Mouse (Mus musculus): ENCODE measurements at regions not wholly inside any gene's neighbourhood (a gene's known extent, or its start where the extent isn't known, plus 50 kb on each side); places are given as distances from the start of the nearest gene placed in this dataset.

DNA sequence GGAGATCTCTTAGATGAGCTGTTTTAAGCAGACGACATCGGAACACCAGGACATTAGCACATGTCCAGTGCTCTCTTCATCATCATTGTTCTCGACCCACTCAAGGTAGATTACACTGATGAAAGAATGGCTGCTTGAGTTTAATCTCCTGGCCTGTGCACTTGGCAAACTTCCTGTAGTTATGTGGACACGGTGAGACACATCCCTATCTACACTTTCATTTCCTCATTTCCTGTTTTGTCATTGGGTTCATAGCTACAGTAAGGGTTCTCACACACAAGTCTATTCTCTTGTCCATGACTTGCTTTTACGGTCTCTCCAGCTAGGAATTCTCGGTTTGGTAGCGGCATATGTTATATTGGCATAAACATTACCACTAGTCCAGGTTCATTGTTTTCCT is 190.5 kb downstream of the Pdgfra start:
- DNase-seq (ENCODE audit: low spot score) = no peak

DNA sequence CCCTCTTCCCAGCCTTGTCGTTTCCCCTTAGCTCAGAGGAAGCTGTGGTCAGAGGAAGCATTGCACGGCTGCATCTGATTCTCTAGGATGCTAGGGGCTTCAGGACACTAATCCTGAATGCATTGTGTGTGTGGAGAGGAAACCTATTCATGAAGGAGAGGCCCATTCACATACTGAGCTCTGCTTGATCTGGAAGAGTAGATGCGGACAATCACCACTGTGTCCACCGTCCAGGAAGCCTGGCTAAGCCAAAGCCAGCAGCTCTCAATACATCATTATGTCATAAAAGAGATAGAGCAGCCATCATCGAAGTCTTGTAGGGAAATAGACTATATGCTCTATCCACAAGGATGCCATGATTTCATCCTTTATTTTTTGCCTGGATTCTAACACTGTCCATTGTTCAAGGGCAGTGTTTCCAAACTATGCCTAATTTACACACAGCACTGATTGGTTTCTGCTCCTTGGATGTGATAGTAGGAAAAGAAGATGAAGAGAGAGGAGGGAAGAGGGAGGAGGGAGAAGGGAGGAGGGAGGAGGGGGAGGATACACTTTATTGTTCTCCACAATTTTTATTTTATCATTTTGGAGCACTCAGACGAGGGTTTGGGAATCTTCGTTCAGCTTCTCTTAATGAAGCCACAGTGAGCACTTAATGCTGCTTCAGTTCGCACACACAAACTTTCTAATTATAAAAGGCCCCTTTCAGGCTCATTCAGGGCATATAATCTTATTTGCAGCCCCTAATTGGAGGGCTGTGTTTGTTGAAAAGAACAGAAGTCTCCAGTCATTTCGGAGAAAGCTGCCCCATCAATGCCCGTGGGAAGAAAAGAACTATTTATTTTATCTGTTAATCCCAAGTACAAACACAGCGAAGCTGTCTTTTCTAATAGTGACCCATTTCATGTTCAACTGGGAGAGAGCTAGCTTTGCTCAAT is 195.0 kb downstream of the Pdgfra start:
- DNase-seq (ENCODE audit: low spot score) = no peak

DNA sequence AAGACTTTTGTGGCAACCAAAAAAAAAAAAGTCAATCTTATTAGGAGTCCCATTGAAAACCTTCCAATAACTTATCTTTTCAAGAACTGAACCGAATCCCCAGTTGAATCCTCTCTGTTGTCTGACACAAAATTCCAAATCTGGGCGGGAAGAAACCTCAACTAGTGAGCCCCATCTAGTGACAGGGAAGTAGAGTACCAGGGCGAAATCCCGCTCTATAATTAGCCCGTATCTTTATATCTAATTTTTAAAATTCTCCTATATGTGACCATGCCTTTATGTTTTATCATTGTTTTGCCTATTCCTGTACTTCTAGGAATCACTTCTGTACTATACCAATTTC is 195.7 kb downstream of the Pdgfra start:
- DNase-seq (ENCODE audit: low spot score) = no peak

DNA sequence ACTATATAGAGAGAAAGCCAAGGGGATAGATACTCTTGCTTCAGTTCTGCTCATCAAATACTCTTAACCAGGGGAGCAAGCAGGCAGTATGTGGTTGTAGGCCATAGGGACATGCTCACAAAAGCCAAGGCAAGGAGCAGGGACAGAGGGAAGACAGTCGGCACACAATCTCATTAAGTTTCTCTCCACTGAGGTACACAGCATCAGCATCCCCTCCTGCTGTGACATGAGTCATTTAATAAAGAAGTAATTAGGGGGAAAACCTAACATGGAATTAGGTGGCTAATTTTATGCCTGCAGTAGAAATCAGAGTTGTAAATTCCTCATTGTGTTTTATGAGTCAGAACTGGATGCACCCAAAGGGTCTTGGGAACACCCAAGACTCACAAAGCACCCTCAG is 203.2 kb downstream of the Pdgfra start:
- no peak for DNase-seq (ENCODE audit: low spot score)

DNA sequence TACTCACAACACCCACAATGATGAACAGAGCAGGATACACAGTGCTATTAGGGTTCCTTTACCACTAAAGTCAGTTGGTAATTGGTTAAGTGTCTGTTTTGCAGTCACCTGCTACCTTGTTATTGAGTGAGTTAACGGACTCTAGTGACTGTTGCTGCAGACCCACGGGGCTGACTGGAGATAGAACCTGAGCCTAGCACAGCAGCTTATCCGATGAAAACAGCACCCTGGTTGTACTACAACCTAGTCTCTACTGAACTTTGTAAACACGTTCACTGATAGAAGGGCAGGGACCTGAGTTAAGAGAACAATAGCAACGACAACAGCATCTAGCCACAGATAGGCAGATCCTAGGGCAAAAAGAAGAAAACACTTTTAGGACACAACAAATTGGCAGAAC is 206.8 kb downstream of the Pdgfra start:
- DNase-seq (ENCODE audit: low spot score) = no peak

DNA sequence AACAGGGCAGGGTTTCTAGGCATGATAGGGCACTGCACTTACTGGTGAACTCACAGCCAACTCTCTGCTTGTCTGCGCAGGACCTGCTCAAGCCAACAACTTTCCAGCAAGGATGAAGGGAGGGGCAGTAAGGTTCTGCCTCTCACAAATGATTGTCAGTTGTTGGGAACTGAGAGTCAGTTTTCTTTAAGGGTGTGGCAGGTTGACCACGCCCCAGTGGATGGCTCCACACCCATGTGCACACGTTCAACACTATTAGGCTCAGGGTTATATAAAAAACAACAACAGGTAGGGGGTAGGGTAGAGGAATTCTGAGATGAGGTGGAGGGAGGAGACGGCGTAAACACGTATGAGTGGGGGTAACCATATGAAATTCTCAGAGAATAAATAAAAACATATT is 210.9 kb upstream of the Kit start:
- DNase-seq (ENCODE audit: low spot score) = no peak

DNA sequence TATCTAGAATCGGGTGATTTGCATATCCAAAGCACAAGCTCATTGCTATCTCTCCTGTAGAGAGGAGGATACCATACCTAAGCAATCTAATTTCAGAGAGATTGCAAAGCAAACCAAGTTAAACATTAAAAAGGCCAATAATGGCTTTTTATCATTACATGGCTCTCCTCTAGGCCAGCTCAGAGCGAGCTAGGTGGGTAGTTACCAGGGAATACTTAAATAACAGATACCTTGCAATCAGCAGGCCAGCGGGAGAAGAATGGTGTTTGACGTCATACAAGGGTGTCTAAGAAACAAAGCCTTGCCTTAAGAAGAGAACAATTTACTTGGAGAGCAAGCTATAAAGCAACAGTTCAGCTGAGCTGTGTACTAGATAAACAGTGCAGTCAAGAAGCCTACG is 207.4 kb upstream of the Kit start:
- DNase-seq (ENCODE audit: low spot score) = no peak

DNA sequence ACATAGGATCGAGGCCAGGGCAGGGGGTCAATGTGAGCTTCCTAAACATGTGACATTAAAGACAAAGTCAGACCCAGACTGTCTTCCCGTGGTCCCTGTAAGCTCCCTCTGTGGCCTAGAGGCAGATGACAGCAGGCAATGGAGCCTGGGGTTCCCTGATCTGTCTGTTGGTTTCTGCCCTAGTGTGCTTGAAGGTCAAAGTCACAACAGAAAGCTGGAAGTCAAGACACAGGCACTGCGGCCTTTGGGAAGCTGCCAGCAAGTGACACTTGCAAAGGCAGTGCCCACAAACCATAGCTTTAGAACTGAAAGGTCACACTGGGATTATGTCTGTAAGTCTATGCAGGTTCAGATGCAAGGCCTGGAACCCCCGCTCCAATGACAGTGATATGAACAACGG is 206.0 kb upstream of the Kit start:
- no peak for DNase-seq (ENCODE audit: low spot score)

DNA sequence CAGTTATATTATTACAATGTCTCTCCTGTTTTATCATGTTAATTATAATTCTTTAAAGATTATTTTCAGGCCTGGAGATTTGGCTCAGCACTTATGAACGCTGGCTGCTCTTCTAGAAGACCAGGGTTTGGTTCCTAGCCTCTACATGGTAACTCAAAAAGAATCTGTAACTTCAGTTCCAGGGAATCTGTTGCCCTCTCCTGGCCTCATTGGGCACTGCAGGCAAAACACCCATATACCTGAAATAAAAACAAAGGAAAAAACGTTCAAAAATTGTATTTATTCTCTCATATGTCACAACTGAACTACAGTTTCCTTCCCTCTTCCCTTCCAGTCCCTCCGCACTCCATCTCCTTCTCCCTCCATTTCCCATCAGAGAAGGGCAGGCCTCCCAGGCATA is 201.9 kb upstream of the Kit start:
- DNase-seq (ENCODE audit: low spot score) = no peak

DNA sequence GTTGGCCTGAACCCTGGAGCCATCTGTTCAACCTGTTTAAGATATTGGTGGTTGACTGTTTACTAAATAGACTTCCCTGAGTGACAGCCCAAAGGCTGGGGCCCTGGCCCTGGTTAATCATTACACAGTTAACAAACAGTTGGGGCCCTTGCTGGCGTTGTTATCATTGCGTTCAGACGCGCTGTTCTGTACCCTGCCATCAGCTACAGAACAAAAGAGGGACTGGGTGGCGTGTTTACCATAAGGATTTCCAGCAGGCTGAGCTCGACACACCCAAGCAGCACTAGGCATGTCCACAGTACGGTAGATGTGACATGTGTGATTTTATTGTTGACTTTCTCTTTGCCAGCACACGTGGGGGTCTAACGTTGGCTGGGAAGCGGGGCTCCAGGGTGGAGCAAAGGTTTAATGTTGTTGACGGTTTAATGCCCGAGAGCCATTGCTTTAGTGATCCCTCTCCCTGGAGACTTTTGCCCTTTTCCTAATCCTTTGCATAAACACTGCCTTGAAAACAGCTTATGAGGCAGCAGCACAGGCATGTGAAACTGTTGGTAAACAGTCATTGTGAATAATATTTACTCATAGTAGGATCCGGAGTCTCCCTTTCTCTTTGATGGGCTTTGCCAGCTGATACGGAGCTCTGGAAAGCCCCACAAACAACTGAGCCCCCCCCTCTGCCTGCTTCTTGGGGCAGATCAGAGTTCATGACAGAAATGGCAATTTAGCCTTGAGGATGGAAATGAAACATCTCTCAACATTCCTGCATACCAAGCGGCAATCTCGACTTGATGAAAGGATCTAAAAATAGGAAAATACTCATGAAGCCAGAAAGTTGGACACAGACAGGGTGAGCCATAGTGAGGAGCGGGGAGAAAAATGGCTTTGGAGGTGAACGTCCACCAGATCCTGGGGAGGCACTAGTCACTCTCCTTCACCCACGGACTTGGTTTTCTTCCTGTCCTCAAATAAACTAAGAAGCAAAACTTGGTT is 197.1 kb upstream of the Kit start:
- no peak for DNase-seq (ENCODE audit: low spot score)

DNA sequence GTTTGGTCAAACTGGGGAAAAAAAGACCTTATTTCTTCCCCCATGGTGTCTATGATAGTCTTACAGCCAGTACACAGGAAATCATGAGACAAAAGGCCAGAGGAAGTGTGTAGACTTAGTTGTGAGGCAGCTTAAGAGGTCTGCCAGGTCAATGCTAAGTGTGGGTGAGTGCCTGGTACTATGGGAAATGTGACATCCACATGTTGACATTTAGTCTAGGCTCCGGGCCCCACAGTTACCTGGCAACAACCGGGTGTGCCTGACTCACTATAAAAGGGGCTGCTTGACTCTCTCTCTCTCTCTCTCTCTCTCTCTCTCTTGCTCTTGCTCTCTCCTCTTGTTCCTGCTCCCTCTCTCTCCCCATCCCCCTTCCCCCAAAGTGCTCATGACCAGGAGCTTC is 196.1 kb upstream of the Kit start:
- DNase-seq (ENCODE audit: low spot score) = no peak

DNA sequence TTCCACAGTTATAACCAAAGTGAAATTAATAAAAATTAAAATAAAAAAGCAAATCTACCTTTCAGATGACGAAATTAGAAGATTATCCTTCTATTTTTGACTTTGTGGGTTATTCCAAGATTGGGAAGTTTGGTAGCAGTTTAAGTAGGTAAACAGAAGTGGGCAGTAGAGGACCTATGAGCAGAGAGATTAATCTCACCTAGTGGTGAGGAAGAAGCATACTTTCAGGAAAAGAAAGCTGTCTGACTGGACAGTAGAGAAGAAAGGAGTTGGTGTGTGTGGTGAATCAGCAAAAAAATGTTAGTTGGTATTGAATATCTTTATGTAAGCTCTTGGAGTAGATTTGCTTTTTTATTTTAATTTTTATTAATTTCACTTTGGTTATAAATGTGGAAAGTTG is 194.4 kb upstream of the Kit start:
- no peak for DNase-seq (ENCODE audit: low spot score)

DNA sequence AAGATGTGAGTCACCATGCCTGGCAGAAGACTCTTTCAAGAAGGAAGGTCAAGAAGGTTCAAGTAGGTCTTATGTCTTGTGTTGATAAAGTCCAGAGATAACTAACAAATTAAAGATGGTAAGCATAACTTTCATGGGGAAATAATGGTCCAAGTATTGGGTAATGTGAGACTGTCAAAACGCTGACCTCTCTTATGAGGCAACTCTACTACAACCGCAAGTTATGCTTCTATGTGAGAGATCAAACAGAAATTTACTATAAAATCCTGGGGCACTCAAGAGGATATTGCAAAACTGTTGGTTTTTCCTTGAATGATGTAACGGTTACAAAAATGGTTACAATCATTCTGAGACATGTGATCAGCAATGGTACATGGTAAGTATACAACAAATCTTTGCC is 192.6 kb upstream of the Kit start:
- DNase-seq (ENCODE audit: low spot score) = no peak

DNA sequence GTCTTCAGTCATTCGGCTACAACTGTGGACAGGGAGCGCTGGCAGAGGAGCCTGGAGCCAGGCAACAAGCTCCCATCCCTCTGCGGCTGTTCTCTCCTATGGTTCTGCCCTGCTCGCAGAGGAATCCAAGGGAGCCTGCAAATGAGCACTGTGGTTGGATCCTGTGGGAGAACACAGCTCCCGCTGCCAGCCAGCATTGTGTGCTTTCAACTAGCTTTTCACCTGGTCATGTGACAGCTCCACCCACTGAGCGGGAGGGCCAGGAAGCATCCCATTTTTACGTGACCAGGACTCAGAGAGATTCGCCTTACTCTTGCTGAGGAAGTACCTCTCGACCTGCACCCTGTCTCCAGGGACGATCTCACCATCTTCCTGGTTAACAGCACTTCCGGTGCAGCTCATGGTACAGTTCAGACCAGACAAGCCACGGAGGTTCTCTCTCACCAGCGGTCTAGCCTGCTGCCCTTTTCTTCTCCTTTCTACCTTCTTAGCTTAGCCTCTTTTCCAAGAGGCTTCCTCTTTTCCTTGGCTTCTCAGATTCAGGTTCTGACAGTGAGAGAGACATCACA is 186.7 kb upstream of the Kit start:
- no peak for DNase-seq (ENCODE audit: low spot score)

DNA sequence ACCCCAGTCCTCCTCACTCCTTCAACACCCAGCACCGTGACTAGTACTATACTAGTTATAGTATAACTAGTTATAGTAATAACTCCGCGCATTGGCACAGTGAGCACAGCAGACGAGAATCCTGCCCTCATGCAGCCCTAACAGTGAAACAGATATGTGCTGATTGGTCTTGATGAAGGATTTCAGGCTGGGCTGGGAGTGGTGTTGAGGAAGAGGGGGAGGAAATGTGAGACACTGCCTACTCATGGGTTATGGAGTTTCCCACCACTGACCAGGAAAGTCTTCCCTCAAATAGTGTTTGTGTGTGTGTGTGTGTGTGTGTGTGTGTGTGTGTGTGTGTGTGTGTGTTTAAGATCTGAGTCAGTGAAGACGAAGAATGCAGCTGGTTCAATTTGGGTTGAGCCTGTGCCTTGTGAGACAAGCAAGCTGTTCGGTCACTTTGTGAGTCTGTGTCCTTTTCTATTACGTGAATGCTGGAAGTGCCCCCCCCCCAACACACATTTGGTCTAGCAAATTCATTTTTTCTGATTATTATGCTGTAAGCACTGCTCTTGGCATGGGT is 185.9 kb upstream of the Kit start:
- no peak for DNase-seq (ENCODE audit: low spot score)

DNA sequence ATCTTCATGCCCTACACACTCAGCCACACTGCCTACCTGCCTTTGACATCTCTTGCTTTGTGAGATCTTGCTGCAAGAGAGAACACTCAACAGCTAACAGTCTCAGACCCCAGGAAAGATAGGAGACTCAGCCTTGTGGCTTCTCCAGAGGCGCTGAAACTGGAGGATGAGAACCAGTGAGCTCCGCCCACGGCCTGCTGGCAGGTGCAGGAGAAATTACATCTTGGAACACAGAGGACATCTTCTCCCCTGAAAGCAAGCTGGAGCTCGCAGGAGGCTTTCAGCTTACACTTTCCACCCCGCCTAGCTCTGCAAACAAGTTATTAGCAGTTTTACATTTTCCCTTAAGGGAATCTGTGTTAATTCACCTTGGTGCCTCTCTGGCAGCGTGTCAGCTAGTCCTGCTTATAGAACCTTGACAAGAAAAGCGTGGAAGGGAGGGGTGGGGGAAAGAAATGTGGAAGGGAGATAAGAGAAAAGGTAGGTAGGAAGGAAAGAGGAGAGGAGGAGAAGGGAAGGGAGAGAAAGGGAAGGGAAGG is 185.2 kb upstream of the Kit start:
- DNase-seq (ENCODE audit: low spot score) = no peak

DNA sequence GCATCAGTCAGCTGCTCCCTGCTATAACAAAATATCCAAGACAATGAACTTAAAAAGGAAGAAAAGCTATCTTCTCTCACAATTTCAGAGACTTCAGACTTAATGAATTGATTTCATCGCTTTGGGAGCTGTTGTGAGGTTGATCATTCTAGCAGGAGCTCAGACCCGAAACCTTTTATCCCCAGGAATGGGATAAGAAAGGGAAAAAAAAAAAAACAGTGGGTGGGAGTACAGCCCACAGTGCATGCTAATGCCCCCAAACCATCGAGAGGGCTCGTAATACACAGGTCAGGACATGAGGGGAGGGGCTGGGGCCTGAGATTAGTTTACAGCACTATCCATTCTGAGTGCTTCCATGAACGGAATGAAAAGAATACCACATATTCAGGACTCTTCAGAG is 175.9 kb upstream of the Kit start:
- no peak for DNase-seq (ENCODE audit: low spot score)

DNA sequence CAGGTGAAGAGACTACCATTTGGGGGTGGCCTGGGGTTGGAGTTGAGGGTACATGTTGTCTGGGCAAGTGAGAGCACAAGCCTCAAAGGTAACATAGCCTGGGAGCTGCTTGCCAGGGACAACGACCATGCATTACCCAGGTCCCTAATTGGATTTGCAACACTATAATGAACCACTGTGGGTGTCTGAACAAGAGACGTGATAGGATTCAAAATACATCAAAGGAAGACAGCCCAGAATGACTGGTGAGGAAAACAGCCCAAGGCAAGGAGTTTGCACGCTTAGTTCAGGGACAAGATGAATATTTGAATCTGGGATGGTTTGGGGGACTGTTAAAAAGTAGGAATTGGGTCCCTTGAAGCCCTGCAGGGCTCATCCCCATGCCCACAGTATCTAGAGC is 173.0 kb upstream of the Kit start:
- no peak for DNase-seq (ENCODE audit: low spot score)

DNA sequence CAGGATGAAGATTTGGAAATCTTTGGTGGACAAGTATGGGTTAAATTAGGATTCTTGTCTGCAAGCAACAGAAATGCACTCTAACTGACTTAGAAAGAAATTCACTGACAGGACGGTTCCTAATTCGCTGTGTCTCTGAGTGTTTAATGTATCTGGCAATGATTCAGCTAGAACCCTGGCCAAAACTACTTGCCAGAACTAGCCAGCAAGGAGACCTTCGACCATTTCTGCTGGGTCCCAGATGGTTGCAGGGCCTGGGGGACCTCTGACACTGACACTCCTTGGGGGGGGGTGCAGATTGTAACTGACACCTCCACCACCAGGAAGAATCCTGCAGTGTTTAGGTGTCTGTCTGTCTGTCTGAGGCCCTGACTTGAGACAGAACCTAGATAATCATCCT is 172.1 kb upstream of the Kit start:
- no peak for DNase-seq (ENCODE audit: low spot score)

DNA sequence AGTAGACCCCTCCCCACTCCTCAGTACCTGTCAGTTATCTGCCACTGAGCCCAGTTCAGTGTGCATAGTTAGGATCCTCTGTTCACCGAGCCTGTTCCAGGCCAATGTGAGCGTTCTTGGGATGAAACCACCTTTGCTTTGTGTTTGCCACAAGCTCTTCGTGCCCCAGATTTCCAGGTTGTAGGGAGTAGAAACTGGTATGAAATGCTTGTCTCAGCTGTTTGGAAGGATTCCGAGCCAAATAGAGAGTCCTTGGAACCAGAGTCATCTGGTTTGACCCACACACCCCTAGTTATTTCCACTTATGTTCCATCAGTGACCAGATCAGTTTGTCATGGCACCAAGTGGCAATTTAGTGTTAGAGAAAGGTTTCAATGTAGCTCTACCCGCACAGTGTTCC is 171.2 kb upstream of the Kit start:
- DNase-seq (ENCODE audit: low spot score) = no peak

DNA sequence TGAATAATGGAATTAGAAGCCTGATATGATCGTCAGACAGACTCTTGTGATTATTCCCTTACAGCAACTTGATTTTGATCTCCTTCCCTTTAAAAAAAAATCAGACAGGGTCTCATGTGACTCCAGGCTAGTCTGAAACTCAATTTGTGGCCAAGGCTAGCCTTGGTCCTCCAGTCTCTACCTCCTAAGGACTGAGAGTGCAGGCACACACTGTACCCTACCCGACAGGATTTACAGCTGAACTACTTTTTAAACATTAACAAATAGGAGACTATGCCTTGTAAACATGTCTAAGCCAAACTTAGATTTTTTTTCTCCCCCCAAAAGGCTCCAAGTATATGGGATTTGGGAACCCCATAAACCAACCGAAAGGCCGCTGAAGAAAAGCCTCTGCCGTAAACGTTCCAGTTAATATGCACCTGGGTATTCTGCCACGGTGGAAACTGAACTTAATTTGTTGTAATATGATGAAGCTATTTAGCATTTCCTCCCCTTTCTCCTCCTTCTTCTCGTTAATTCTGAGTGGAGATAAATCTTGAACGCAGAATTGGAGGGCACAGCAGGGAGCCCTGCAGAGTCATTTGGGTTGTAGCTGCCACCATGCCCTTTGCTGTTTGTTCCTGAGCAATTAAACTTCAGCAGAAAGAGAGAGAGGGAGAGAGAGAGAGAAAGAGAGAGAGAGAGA is 170.0 kb upstream of the Kit start:
- no peak for DNase-seq (ENCODE audit: low spot score)

DNA sequence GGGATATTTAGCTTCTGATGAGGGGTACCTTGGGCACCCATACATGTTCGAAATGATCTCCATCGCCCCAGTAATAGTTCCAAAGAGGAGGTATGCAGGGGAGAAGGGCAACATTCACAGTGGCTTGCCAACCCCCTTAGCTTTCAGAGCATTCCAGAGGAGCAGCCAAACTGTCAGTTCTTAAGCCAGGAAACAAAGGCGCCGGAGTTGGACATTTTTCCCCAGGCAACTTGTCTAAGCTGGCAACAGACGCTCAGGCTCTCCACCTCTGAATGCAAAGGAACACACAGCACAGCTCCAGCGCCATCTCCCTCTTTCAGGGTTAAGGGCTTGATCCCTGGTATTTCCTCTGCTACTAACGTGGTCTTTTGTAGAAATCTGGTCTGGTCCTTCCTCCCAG is 169.2 kb upstream of the Kit start:
- no peak for DNase-seq (ENCODE audit: low spot score)

Measured in ovary, adult 18-20 months (tissue).